Mouse (Mus musculus): ENCODE measurements around the gene Pof1b. TPM values are rescaled to one million over a fixed set of nuclear protein-coding genes. Genes with fewer than 3 reads are reported as not detected.

Gene Pof1b
- not detected for total RNA-seq (2023)

GRCm38 (mm10) chrX:112698508-112698907 lies at the start of gene Pof1b:
Pof1b (minus strand) TSS chrX:112698651.

GRCm38 (mm10) chrX:112600511-112601305 lies 97.7 kb downstream of the Pof1b start, which contains the start of gene Zfp711:
Zfp711 (plus strand) TSS chrX:112600526.

Other genes with a start within 250 kb of the Pof1b start
- not detected for gene 2010106E10Rik, start 203.4 kb downstream of the Pof1b start, total RNA-seq (2023)
- not detected for gene Zfp711, start 98.1 kb downstream of the Pof1b start, total RNA-seq (2023)

Measured in T-cell, adult 66 days (primary cell).